Mouse (Mus musculus) ES-Bruce4 (cell line): Measurements from ENCODE around the gene Nfib. TPM values are rescaled to one million over a fixed set of nuclear protein-coding genes. Genes with fewer than 3 reads are reported as not detected.

Source experiments
- H3K27ac ChIP-seq: 2 replicates; pipeline ENCODE4 v1.5.1; 2012; ENCODE audit warnings: low read length, inconsistent platforms; ENCODE audit not compliant: insufficient read depth
- H3K27me3 ChIP-seq: 2 replicates; pipeline ENCODE4 v1.6.1; 2012; ENCODE audit warnings: mild to moderate bottlenecking, low read length, inconsistent platforms; ENCODE audit not compliant: control insufficient read depth, poor library complexity, insufficient read depth, severe bottlenecking
- H3K36me3 ChIP-seq: 2 replicates; pipeline ENCODE4 v1.6.1; 2012; ENCODE audit warnings: inconsistent platforms, mild to moderate bottlenecking, low read length, moderate library complexity; ENCODE audit not compliant: control insufficient read depth, poor library complexity, insufficient read depth, severe bottlenecking
- H3K4me1 ChIP-seq: one replicate; pipeline ENCODE4 v1.8.1; 2011; ENCODE audit warnings: low read length; ENCODE audit not compliant: control insufficient read depth, insufficient read depth
- H3K4me3 ChIP-seq: 2 replicates; pipeline ENCODE4 v1.5.1; 2011; ENCODE audit warnings: low read depth, mild to moderate bottlenecking, low read length
- H3K9ac ChIP-seq: 2 replicates; pipeline ENCODE4 v1.6.1; 2012; ENCODE audit warnings: low read depth, mild to moderate bottlenecking, inconsistent platforms; ENCODE audit not compliant: poor library complexity, severe bottlenecking
- H3K9me3 ChIP-seq: replicated peaks from 2 replicates; pipeline ENCODE4 v1.6.1; 2012; ENCODE audit warnings: mild to moderate bottlenecking, low read length, inconsistent platforms; ENCODE audit not compliant: control insufficient read depth, poor library complexity, insufficient read depth, severe bottlenecking
- CTCF ChIP-seq: IDR thresholded peaks from one replicate; pipeline ENCODE4 v1.8.1; 2011; ENCODE audit warnings: low read depth, low read length
- EP300 ChIP-seq: IDR thresholded peaks from 2 replicates; pipeline ENCODE4 v1.6.1; 2011; ENCODE audit warnings: low read depth, low read length; ENCODE audit not compliant: insufficient read depth
- POLR2A ChIP-seq: IDR thresholded peaks from one replicate; pipeline ENCODE4 v1.8.1; 2011; ENCODE audit warnings: low read length; ENCODE audit not compliant: insufficient read depth
- polyA plus RNA-seq: library from polyadenylated mRNA; stranded (reverse); fragments of >200 nt; gene quantifications from 2 replicates; pipeline ENCODE4 v1.2.4, GENCODE M21; 2011; ENCODE audit warnings: low read depth; ENCODE audit not compliant: missing spikeins, insufficient read depth, insufficient read length

Gene Nfib
- polyA plus RNA-seq, 1 experiment: 4.6 TPM

- H3K27me3 ChIP-seq: no peaks in the 10 kb centered on the region
- no peak overlapping the region for H3K27ac ChIP-seq
- no peaks in the 10 kb centered on the region for H3K36me3 ChIP-seq
- no peaks in the 10 kb centered on the region for H3K9me3 ChIP-seq
- no peak for TF ChIP-seq EP300
- no peak for TF ChIP-seq POLR2A
- no peak for TF ChIP-seq CTCF
- H3K4me1 ChIP-seq: no peaks in the 10 kb centered on the region
- H3K4me3 ChIP-seq: no peak overlapping the region
- H3K9ac ChIP-seq: no peak overlapping the region
These were observed 132.9 kb downstream of the Nfib start for GRCm38 (mm10) chr4:82572410-82573290.

GRCm38 (mm10) chr4:82558816-82559215 lies 146.7 kb downstream of the Nfib start:
- TF ChIP-seq CTCF (no peak), POLR2A (no peak), EP300 (no peak)
- Histone ChIP-seq H3K9me3 (no peaks in the 10 kb centered on the region), H3K27ac (no peak overlapping the region), H3K4me3 (no peak overlapping the region), H3K9ac (no peak overlapping the region), H3K36me3 (no peaks in the 10 kb centered on the region), H3K27me3 (no peaks in the 10 kb centered on the region), H3K4me1 (no peaks in the 10 kb centered on the region)

DNA sequence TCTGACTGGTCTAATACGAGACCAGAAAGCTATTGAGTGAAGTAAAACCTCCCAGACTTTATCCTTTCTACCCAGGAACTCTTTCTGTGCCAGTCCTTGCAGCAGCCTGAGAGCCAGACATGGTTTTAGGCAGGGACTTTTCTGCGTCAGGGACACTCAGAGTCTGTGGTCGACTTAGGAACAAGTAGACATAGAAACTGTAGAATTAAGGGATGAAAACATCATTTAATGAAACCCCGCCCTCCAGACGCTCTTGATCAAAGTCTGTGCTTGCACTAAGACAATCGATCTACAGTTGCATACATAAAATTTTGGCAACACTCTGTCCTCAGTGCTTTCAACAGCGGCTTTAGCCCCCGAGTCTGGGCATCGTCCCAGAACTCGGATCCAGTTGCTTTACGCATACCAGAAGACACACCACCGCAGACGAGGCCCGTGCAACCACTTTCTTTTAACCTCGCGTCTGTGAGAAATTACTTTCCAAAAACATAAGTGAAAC lies 149.8 kb downstream of the Nfib start:
- TF ChIP-seq POLR2A (no peak), CTCF (no peak), EP300 (no peak)
- no peak overlapping the region for H3K4me3 ChIP-seq
- no peaks in the 10 kb centered on the region for H3K9me3 ChIP-seq
- no peak overlapping the region for H3K27ac ChIP-seq
- no peaks in the 10 kb centered on the region for H3K36me3 ChIP-seq
- no peak overlapping the region for H3K9ac ChIP-seq
- H3K4me1 ChIP-seq: no peaks in the 10 kb centered on the region
- no peaks in the 10 kb centered on the region for H3K27me3 ChIP-seq

- TF ChIP-seq CTCF (no peak), POLR2A (no peak), EP300 (no peak)
- H3K36me3 ChIP-seq: no peaks in the 10 kb centered on the region
- H3K27me3 ChIP-seq: no peaks in the 10 kb centered on the region
- H3K27ac ChIP-seq: no peak overlapping the region
- H3K9ac ChIP-seq: no peak overlapping the region
- no peaks in the 10 kb centered on the region for H3K9me3 ChIP-seq
- H3K4me3 ChIP-seq: no peak overlapping the region
- H3K4me1 ChIP-seq: no peaks in the 10 kb centered on the region
These were observed 151.9 kb downstream of the Nfib start for GRCm38 (mm10) chr4:82553658-82554057.

- H3K36me3 ChIP-seq: no peaks in the 10 kb centered on the region
- H3K9ac ChIP-seq: no peak overlapping the region
- no peaks in the 10 kb centered on the region for H3K27me3 ChIP-seq
- no peaks in the 10 kb centered on the region for H3K4me1 ChIP-seq
- H3K9me3 ChIP-seq: no peaks in the 10 kb centered on the region
- no peak overlapping the region for H3K4me3 ChIP-seq
- no peak for TF ChIP-seq CTCF
- no peak for TF ChIP-seq EP300
- no peak for TF ChIP-seq POLR2A
- H3K27ac ChIP-seq: no peak overlapping the region
These were observed 153.3 kb downstream of the Nfib start for GRCm38 (mm10) chr4:82552238-82552637.

DNA sequence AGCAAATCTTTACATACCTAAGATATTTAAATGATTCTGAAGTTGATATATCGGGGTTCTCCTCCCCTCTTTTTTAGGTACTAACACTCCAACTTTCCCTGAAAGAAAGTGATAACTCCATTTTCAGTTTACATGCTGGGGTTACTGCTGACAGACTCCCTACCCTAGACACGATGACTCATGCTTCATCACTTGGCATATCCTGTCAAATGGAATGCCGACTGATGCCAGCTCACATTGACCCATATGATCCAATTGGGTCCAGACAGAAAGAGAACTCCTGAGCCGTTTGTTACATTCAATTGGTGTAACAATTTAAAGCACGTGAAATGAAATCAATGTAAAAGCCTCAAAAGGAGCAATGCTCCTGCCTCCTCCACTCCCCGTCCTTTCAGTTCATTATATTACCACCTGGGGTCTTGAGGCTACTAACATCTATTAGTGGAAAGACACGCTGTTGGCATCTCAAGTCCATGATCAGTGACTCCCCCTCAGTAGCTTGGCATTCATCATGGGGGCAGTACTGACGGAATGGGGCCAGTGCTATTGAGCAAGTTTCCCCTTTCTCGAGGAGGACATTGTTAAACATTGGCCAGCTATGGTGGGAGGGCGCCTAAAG lies 155.7 kb downstream of the Nfib start:
- Histone ChIP-seq H3K27me3 (no peaks in the 10 kb centered on the region), H3K36me3 (no peaks in the 10 kb centered on the region), H3K4me1 (no peaks in the 10 kb centered on the region), H3K9ac (no peak overlapping the region), H3K9me3 (no peaks in the 10 kb centered on the region), H3K4me3 (no peak overlapping the region), H3K27ac (no peak overlapping the region)
- TF ChIP-seq POLR2A (no peak), EP300 (no peak), CTCF (no peak)
